Mouse (Mus musculus) neural tube, embryonic 14.5 days (tissue): ENCODE data around the gene Vmac. TPM values are rescaled to one million over a fixed set of nuclear protein-coding genes. Genes with fewer than 3 reads are reported as not detected.

Source experiments
- ATAC-seq: fragments of 200-750 bp; cut with Nextera tagmentation; 2 replicates; pipeline ENCODE4 v1.8.0; 2017; ENCODE audit warnings: low read depth, mild to moderate bottlenecking, moderate TSS enrichment, moderate library complexity
- H3K27ac ChIP-seq: fragments of 300-500 bp; sonication (generic); 2 replicates; pipeline ENCODE4 v1.5.1; 2014; ENCODE audit warnings: low read depth, mild to moderate bottlenecking, control low read depth, low read length, moderate library complexity, mixed read lengths
- H3K27me3 ChIP-seq: fragments of 300-500 bp; sonication (generic); 2 replicates; pipeline ENCODE4 v1.6.1; 2014; ENCODE audit warnings: low read length; ENCODE audit not compliant: control insufficient read depth, insufficient read depth
- H3K36me3 ChIP-seq: fragments of 300-500 bp; sonication (generic); 2 replicates; pipeline ENCODE4 v1.6.1; 2014; ENCODE audit warnings: low read length, mixed read lengths; ENCODE audit not compliant: control insufficient read depth, insufficient read depth
- H3K4me1 ChIP-seq: fragments of 300-500 bp; sonication (generic); 2 replicates; pipeline ENCODE4 v1.6.1; 2014; ENCODE audit warnings: low read length; ENCODE audit not compliant: control insufficient read depth, insufficient read depth
- H3K4me2 ChIP-seq: fragments of 300-500 bp; sonication (generic); 2 replicates; pipeline ENCODE4 v1.6.1; 2014; ENCODE audit warnings: mild to moderate bottlenecking, low read depth, low read length, control low read depth
- H3K4me3 ChIP-seq: fragments of 300-500 bp; sonication (generic); 2 replicates; pipeline ENCODE4 v1.5.1; 2014; ENCODE audit warnings: low read depth, low read length, control low read depth, mixed read lengths
- H3K9ac ChIP-seq: fragments of 300-500 bp; sonication (generic); replicated peaks from 2 replicates; pipeline ENCODE4 v1.6.1; 2014; ENCODE audit warnings: low read depth, mild to moderate bottlenecking, control low read depth, low read length, mixed read lengths
- H3K9me3 ChIP-seq: fragments of 300-500 bp; sonication (generic); 2 replicates; pipeline ENCODE4 v1.6.1; 2016; ENCODE audit warnings: low read length; ENCODE audit not compliant: control insufficient read depth
- WGBS: fragments of 180-500 bp; shearing (Covaris S2); extraction: QIAGEN DNeasy Blood & Tissue Kit; methylation state at CpG from one replicate; pipeline ENCODE4 v1.1.7; 2014; 5-methylcytosine and 5-hydroxymethylcytosine counted together
- polyA plus RNA-seq: library from polyadenylated mRNA; unstranded; fragments of >200 nt; fragmentation: Nextera tagmentation; extraction: Ambion mirVana; gene quantifications from 2 replicates; pipeline ENCODE4 v1.2.1, GENCODE M21; 2014

The Vmac gene
- polyA plus RNA-seq, 1 experiment from 2014 or later, result 19.4 TPM

DNA sequence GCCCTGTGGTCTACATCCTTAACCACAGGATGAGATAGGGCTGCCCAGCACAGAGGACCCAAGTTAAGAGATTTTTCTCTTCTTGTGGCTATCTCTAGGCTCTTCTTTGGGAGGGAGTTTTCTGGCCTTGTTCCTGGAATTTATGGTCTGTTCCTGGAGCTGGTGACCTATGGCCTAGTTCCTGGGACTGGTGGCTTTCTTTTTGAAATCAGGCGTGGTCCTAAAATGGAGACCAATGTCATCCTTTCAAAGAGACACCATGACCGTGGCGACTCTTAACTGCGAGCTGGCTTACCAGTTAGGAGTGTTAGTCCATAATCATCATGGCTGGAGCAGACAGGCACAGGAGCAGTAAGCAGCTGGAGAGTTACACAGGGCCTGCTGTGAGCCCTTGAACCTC lies 51.4 kb downstream of the Vmac start:
- H3K27me3 ChIP-seq, result no peaks in the 10 kb centered on the region
- no peaks in the 10 kb centered on the region for H3K4me1 ChIP-seq
- 82% methylated on average over 4 of the region's 4 CpGs for WGBS
- no peak for ATAC-seq
- H3K4me2 ChIP-seq, result no peak overlapping the region
- H3K9ac ChIP-seq, result no peak overlapping the region
- H3K4me3 ChIP-seq, result no peak overlapping the region
- no peaks in the 10 kb centered on the region for H3K36me3 ChIP-seq
- no peak overlapping the region for H3K27ac ChIP-seq
- no peaks in the 10 kb centered on the region for H3K9me3 ChIP-seq

DNA sequence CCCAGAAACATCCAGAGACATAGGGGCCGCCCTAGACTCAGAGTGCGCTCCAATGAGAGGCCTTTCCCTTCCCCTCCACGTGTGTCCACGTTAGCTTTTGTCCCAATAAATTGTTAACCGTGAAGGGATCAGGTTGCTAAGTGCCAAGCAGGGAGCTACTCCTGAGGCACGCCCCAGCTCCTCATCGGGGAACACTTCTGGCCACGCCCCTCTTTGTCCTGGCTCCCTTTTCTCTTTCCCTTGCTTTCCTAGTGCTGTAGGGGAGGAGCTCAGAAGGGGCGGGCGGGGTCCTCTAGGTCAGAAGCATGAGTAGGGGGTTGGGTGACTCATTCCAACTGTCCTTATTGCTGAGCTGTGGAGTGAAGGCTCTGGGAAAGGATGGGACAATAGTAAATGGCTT lies 53.5 kb downstream of the Vmac start:
- H3K4me3 ChIP-seq, result no peak overlapping the region
- no peaks in the 10 kb centered on the region for H3K4me1 ChIP-seq
- no peak overlapping the region for H3K9ac ChIP-seq
- no peak overlapping the region for H3K27ac ChIP-seq
- no peak overlapping the region for H3K4me2 ChIP-seq
- H3K9me3 ChIP-seq, result no peaks in the 10 kb centered on the region
- H3K27me3 ChIP-seq, result no peaks in the 10 kb centered on the region
- 4% methylated on average over 10 of the region's 10 CpGs for WGBS
- H3K36me3 ChIP-seq, result no peaks in the 10 kb centered on the region
- ATAC-seq, result no peak

Other genes starting within 250 kb of the Vmac start
- gene Ptprs, start 241.5 kb downstream of the Vmac start, polyA plus RNA-seq, result 255 and 266 TPM in 2 replicates
- not detected in 2 replicates for gene Znrf4, start 205.6 kb downstream of the Vmac start, polyA plus RNA-seq
- gene Gm20219, start 163.6 kb downstream of the Vmac start, polyA plus RNA-seq, result 1.5 and 1.9 TPM in 2 replicates
- gene Safb2, start 133.4 kb downstream of the Vmac start, polyA plus RNA-seq, result 56.2 and 58.4 TPM in 2 replicates
- gene Safb, start 133.2 kb downstream of the Vmac start, polyA plus RNA-seq, result 80.9 and 84.8 TPM in 2 replicates
- 177 and 190 TPM in 2 replicates for gene 2410015M20Rik, start 108.3 kb downstream of the Vmac start, polyA plus RNA-seq
- gene Rpl36, start 104.6 kb downstream of the Vmac start, polyA plus RNA-seq, result 1,033 and 1,098 TPM in 2 replicates
- 40.7 and 45.6 TPM in 2 replicates for gene Lonp1, start 91.1 kb downstream of the Vmac start, polyA plus RNA-seq
- 2.6 and 3.7 TPM in 2 replicates for gene Catsperd, start 89.9 kb downstream of the Vmac start, polyA plus RNA-seq
- gene Ranbp3, start 44.7 kb downstream of the Vmac start, polyA plus RNA-seq, result 93.6 and 95.9 TPM in 2 replicates
- 570 and 693 TPM in 2 replicates for gene Ndufa11, start 255 bp downstream of the Vmac start, polyA plus RNA-seq
- gene Nrtn, start 39.5 kb upstream of the Vmac start, polyA plus RNA-seq, result 1.9 and 2.9 TPM in 2 replicates
- 79.0 and 81.0 TPM in 2 replicates for gene Dus3l, start 46.7 kb upstream of the Vmac start, polyA plus RNA-seq
- gene Prr22, start 52.2 kb upstream of the Vmac start, polyA plus RNA-seq, result 0.53 and 0.70 TPM in 2 replicates
- gene Rfx2, start 113.0 kb upstream of the Vmac start, polyA plus RNA-seq, result 3.6 and 4.6 TPM in 2 replicates
- gene Acsbg2, start 156.4 kb upstream of the Vmac start, polyA plus RNA-seq, result not detected in 2 replicates
- 0.50 and 0.56 TPM in 2 replicates for gene 1700061G19Rik, start 157.5 kb upstream of the Vmac start, polyA plus RNA-seq
- 38.5 and 44.7 TPM in 2 replicates for gene Mllt1, start 217.4 kb upstream of the Vmac start, polyA plus RNA-seq